Mouse (Mus musculus): ENCODE measurements around the gene Ddx24. TPM values are rescaled to one million over a fixed set of nuclear protein-coding genes. Genes with fewer than 3 reads are reported as not detected.

Ddx24 gene
- total RNA-seq, 2 experiments from 2014 or later = 81.2 to 82.6 TPM

DNA sequence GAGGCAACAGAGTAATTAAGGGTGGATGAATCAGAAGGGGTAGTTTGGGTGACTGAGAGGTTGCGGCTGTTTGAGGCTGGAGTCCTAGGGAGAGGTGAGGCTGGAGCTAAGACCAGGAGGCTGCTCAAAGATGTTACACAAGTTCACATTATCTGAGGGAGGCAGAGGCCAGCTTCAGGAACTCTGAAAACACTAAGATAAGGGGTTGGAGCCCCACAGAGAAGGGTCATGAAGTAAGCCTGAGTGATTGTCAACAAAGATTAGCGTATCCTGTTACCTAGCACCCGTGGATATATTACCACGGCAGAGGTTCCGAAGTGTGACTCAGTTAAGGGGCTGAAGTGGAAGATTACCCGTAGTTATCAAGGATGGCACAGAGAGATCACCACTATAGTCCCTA lies 32.1 kb downstream of the Ddx24 start:
- intact Hi-C loops (cut with DNase I) = no loop called here
- no peak for DNase-seq

DNA sequence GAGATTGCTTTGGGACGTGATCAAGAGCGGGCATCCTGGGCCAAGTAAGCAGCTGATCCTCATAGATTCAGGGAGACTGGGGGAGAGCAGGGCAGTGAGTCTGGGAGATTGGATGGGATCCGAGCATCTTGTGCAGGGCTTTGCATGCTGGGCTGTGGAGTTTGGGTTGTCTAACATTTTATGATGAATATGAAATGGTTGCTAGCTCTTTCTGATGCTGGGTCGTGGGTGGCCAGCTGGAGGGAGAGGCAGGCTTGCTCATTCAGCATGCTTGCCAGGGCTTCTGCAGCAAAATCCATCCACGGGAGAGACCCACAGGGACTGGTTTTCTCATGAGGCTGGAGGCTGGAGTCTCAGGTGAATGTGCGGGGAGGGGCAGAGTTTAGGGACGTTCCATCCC lies 34.5 kb downstream of the Ddx24 start:
- DNase-seq = no peak
- intact Hi-C loops (cut with DNase I) = no loop called here

DNA sequence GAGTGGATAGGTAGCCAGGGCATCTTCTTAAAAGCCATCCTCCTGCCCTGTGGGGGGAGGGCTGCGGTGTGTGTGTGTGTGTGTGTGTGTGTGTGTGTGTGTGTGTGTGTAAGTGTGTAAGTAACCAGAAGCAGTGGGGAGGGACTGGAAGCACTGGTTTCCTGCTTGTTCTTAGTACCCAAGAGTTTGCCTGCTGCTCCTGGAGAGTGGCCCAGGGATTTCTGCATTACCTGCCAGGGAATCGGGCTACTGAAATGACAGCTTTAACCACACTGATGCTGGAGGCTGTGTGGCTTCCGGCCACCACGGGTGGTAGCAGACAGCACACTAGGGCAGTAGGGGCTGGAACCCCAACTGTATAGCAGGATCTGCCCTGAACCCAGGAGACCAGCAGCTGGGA lies 35.6 kb downstream of the Ddx24 start:
- intact Hi-C loops (cut with DNase I) = loop anchor here (2.0 kb wide), 1 partner anchor 35 kb away; the partner anchor contains the start of gene Ddx24
- DNase-seq = no peak

DNA sequence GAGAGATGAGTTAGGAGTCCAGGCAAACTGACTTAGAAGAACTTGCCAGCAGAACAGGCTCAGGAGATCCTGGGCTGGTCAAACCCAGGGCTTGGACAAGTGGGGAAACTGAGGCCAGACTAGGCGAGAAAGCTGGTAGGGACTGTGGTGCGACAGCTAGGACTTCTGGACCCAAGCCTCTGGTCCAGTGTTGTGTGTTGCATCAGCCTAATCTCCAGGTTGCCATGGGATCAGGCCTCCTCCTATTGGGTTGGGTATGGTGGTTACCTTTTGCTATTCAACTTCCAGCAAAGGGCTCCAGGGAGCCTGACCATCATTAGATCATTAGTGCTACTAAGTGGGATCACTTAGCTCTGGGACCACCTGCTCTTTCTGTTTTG lies 36.3 kb downstream of the Ddx24 start:
- intact Hi-C loops (cut with DNase I) = loop anchor here (2.0 kb wide), 1 partner anchor 35 kb away; the partner anchor contains the start of gene Ddx24
- DNase-seq = no peak

DNA sequence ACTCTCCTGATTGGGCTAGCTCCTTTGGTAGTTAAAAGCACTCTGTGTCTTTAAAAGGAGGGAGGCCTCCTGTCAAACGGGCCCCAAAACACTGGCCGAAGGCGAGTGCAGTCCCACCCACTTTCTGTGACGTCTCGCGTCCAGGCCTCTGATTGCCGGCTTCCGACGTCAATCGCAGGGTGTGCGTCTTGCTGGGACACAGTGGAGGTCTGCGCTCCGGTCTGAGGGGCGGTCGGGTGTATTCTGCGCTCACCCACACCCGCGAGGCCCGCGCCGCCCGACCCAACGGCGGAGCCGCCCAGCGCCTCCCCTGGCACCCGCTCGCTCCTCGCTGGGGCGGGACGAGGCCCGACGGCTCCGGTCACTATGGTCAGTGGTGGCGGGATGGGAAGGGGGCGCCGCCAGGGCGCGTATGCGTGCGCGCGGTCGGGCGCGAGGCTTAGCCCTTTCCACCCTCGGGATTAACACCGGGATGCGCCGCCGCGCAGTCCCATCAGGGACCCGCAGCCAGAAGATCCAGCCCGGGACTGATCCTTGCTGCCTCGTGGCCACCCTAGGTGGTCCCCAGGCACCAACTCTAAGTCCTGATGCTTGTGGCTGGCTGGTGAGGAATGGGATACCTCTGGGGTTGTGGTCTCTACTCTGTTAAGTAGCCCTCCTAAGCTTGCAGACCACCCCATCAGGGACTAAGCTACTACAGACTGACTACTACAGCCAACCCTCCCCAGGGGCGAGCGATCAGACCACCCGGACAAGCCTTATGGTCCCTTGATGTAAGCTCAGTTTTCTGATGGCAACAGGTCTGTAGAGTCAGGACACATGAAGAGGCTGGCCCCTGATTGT lies 36.9 kb downstream of the Ddx24 start, which contains the start of gene Otub2:
Gene Otub2 (plus strand): TSS at position 178 of the 843 bp plus-strand sequence.
- intact Hi-C loops (cut with DNase I) = loop anchor here (2.0 kb wide), 1 partner anchor 36 kb away; the partner anchor contains the start of gene Ddx24
- peak; percentile 98 for DNase-seq

DNA sequence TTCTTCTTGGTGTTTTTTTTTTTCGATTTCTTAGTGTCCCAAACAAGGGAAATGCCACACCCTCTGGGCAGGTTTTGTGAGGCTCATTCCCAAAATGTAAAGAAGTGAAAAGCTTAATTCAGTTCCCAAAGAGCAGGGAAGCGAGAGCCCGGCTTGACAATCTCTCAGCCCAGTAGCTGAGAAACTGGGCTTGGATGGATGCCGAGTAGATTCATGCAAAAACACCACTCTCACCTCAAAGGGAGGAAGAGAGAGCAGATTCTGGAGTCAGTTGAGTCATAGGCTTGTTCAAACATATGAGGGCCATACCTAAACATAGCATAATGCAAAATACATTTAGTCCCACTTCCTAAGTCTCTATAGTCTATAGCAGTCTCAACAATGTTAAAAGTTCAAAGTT lies 45.4 kb downstream of the Ddx24 start:
- intact Hi-C loops (cut with DNase I) = no loop called here
- no peak for DNase-seq

DNA sequence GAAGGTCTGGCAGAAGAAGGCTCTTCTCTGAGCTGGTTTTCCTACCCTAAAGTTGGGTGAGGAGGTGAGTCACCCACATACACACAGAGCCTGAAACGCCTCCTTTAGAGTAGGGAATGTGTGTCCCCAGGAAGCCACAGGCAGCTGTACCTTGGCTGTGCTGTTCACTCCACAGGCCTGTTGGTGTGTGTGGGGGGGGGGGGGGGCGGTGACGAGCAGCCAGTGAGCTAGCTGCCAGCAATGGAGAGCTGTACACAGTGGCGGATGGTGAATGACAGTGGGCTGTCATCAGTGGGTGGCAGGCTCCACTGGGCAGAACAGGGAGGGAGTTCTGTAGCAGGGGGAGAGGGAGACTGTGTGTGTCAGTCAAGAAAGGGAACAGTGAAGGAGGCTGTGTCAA lies 48.9 kb downstream of the Ddx24 start:
- intact Hi-C loops (cut with DNase I) = no loop called here
- DNase-seq = no peak

DNA sequence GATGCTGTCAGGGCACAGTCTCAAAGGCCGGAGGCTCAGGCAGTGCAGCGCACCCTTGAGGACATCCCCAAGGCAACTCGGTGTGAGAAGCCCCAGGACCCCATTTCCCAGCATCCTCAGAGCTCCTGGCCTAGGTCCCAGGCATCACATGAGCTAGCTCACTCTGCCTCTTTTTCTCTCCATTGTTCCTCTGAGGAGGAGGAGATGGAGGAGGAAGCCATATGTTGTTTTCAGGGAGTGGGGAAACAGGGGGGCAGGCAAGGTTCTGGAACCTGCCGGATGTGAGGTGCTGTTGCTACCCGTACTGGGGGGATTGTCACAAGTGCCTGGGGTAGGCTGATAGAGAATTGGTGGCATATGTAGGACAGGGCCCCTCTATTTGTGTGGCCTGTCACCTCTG lies 49.5 kb downstream of the Ddx24 start:
- DNase-seq = no peak
- intact Hi-C loops (cut with DNase I) = no loop called here

DNA sequence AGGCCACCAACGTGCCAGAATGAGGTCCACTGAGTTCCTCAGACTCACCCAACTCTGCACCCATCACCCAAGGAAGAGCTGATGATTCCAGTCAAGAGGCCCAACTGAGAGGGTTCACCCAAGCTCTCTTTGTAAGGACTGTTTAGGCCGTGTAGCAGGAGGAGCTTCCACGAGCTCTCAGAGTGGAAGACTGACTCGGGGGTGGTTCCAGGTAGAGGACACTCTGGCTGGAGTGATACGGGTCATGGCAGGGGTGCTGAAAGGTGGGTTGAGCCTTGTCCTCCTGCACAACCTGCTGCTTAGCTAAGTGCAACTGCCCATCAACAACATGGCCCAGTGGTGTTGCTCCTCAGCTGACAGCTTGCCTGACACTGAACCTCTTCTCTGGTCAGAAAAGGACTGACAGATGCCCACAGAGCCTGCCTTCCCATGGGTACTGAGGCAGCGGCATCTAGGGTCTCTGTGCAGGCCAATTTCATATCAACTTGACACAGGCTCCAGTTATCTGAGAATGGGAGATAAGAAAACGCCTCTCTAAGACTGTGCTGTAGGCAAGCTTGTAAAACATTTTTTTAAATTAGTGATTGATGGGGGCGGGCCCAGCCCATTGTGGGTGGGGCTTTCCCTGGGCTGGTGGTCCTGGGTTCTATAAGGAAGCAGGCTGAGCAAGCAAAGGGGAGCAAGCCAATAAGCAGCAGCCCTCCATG lies 51.9 kb downstream of the Ddx24 start:
- no peak for DNase-seq
- intact Hi-C loops (cut with DNase I) = no loop called here

DNA sequence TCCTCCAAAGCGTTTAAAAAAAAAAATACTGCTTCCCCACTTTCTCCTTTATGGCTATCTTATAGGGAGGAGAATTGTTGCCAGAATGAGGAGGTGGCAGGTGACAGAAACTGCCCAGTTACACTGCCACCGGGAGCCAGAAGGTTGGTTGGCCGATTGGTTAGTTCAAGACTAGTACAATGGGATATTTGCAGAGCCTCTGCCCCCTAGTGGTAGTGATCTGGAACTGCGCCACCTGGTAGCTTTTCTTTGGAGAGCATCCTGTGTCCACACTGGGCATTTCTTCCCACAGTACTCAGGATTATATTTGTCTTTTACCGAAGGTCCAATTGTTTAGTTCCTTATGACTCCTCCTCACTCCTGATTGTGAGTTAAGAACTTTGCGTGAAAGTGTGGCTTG lies 53.9 kb downstream of the Ddx24 start:
- peak; percentile 62 to 70 for DNase-seq

DNA sequence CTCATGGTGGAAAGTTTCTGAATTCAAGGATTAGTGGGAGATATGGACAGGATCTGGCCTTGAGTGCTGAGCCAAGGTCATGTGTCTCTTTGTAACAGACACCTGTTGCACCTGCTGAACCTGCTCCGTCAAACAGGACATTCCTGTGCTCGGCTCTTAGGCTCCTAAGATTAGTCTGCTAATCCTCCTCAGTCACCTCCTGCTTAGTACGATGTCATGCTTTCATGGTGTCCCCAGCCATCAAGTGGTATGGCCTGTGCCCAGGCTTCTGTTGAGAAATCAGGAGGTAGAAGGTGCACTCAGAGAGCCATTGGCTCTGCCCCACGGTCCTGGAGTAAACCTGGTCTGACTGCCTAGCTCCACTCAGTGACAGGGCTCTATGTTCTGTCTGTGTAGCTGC lies 54.8 kb downstream of the Ddx24 start:
- intact Hi-C loops (cut with DNase I) = no loop called here

More for the DNA sequence above, 53.9 kb downstream of the Ddx24 start:
- intact Hi-C loops (cut with DNase I) = no loop called here

DNA sequence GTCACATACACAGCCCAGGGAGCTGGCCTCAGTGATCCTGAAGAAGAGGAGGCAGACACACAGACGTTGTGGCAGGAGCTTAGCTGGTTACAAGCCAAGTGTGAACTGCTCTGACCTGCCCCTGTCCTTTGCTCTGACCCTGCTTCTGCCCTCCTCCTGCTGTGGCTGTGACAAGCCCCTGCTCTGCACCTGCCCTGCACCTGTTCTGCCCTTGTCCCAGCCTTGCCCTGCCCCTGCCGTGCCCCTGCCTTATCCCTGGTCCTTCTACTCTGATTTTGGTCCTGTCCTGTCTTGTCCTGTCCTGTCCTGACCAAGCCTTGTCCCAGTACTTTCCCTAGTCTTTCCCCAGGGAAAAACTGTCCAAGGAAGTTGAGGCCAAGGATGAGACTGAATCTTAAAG lies 56.9 kb downstream of the Ddx24 start:
- DNase-seq = no peak
- intact Hi-C loops (cut with DNase I) = loop anchor here (1.0 to 5.0 kb wide), 2 partner anchors 43 to 226 kb away; no protein-coding TSS in a partner anchor

More for the DNA sequence above, 54.8 kb downstream of the Ddx24 start:
- DNase-seq = no peak

DNA sequence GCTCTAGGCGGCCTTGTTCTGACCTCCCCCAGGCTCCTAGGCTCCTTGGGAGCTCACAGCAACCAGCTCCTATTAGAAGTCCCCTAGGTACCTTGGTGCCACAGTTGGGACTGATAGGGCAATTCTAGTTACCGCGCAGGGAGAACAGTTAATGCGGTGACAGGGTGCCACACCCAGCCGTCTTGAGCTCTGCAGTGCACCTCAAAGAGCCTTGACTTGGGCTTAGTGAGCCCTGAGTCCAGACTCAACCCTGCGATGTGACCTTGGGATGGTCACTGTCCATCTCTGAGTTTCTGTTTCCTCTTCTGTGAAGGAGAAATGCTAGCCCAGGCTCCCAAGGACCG lies 57.3 kb downstream of the Ddx24 start:
- intact Hi-C loops (cut with DNase I) = loop anchor here (1.0 to 5.0 kb wide), 2 partner anchors 43 to 226 kb away; no protein-coding TSS in a partner anchor

DNA sequence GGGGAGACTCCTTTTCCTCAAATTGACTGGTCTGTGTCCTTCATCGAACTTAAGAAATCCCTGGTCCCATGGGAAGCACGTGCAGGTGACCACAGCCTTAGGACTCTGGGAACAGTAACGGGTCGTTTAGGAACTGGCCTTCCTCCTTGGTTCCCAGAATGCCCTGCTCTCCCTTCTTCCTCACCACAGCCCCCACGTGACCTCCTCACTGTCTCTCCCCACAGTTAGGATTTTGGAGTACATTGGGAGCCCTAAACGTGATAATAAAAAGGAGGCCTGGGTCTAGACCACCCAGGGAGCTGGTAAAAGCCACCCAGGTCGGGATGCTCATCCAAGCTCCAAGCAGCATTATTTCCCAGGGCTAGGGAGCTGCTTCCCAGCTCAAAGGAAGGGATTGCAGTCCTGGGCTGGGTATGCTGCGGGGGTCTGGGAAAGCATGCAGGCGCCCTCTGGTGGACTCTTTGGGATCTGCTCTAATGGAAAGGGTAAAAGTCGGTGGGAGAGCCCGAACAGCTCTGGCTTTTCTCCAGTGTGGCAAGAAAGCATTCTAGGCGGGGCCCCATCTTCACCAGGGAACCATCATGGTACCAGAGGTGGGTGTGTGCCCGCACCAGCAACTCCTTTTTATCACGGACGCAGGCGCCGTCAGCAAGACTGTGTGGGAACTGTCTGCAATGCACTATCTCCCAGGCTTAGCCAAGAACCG lies 57.9 kb downstream of the Ddx24 start:
- peak; percentile 83 to 85 for DNase-seq
- intact Hi-C loops (cut with DNase I) = loop anchor here (1.0 to 5.0 kb wide), 2 partner anchors 42 to 225 kb away; no protein-coding TSS in a partner anchor

More for the DNA sequence above, 57.3 kb downstream of the Ddx24 start:
- DNase-seq = no peak

DNA sequence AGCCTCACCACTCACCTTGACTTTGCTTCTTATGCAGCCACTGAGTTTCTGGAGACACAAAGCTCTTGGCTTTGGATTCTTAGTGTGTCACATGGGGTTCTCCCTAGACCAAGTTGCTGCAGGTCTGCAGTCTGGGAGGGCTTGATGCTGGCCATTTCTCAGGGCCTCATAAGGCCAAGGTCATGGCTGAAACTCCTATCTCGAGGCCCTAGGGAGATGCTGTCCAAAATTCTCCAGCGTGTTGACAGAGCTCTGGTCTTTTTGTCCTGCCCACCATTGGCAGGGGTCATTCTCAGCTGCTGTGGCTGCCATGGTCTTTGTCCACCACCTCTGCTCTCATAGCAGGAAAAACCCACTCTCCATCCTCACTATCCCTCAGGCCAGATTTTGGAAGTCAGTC lies 58.5 kb downstream of the Ddx24 start:
- intact Hi-C loops (cut with DNase I) = loop anchor here (5.0 kb wide), 1 partner anchor 225 kb away; no protein-coding TSS in a partner anchor

DNA sequence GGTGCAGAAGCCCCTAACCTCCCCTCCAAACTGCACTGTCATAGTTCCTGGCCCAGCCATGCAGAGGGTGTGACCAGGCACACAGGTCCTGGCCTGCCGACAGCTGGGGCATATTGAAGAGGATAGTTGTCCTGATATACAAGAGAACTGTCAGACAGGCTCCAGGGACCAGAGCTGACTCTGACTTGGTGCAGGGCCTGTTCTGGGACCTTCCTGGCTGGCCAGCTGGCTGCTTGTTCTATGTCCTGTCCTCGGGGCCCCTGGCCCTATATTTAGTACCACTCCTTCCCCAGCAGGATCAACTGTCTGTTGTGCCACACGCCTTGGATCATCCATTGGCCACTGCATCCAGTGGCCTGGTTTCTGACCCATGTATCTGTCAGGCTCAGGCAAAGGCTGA lies 63.3 kb downstream of the Ddx24 start:
- intact Hi-C loops (cut with DNase I) = no loop called here
- peak in 1 of 2 experiments; percentile 70 for DNase-seq

More for the DNA sequence above, 58.5 kb downstream of the Ddx24 start:
- DNase-seq = peak in 1 of 2 experiments; percentile 15

DNA sequence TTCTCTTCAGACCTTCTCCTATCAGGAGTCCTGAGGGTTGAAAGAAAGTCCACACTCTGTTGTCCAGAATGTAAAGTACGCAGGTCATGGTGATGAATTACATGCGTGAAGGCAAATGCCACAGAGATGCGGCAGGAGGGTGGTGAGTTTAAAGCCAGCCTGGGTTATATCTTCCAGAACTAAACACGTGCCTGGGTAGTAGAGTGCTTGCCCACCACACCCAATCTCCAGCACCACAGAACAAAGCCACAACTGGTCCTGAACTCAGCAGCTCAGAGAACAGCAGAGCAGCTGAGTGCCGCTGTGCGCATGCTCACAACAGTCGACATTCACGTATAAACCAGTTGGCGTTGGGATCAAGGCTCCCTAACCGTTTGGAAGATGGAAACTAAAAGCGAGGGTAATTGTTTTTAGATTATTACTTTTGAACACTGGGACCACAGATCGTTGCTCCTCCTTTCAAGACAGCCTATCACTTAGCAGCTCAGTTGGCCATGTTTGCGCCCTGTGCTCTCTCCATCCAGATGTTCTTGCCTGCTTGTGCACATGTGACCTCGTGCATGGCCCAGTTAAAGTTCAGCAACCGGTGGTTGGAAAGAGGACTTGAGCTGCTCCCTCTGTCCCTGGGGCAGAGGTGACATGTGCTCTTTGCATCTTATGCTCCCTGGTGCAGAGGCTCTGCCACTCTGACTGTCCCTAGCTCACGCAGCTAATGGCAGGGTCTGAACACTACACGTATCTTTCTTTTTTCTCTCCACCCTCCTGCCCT lies 63.9 kb downstream of the Ddx24 start:
- intact Hi-C loops (cut with DNase I) = no loop called here
- no peak for DNase-seq

DNA sequence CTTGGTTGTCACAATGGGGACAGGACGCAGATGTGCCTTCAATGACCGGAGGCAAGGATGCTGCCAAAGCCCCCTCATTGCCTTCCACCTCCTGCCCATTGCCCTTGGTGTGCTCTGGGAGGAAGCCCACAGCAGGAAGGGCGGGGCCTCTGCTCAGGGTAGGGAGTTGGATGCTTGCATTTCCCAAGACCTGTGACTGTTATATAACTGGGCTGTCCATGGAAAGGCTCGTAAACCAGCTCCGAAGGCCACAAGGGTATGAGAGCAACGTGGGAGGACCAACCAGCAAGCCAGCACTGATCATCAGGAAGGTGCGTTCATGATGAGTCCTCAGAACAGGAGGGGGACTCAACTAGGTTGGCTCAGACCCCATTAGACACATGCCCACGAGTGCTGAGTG lies 64.8 kb downstream of the Ddx24 start:
- intact Hi-C loops (cut with DNase I) = no loop called here
- DNase-seq = peak in 1 of 2 experiments; percentile 17

DNA sequence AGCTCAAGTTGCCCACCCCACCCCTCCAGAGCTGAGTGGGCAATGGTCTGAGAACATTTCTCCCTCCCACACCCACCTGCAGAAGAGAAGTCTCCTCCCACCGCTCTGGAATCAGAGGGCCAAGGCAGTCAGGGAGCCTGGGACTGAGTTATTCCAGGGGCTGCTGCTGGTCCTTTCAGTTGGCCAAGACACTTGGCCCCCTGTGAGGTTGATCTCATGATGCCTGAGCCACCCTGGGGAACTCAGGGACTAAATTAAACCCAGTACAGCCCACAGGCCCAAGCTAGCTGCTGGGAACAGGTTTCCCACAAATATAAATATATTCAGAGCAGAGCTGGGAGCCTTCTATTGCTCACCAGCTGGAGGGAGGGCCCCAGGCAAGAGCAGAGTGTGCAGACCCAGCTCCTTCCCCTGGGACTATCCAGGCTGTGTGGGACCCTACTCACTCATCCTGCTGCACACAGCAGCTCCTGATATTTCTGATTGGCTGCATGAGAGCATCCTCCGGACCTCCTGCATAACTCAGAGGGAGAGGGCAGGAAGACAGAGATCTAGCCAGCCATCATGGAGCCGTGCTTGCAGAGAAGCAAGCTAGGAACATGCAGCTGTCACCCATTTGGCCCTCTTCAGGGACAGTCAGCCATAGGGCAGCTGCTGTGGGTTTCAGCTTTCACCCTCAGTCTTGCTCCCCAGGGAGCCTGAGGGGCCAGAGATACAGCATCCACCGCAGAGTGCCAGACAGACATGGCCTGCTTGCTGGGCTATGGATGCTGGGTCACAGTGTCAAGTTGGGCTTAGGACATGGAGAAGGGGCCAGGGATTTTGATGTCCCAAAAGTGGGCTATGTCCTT lies 66.5 kb downstream of the Ddx24 start:
- peak in 1 of 2 experiments; percentile 40 for DNase-seq
- intact Hi-C loops (cut with DNase I) = no loop called here

All from heart, postnatal 36 days (tissue).